Mouse (Mus musculus) left cerebral cortex, postnatal 36 days (tissue): Measurements from ENCODE around the gene Olfr229. TPM values are rescaled to one million over a fixed set of nuclear protein-coding genes. Genes with fewer than 3 reads are reported as not detected.
"Not testable (repeated sequence)": the region's sequence is repeated elsewhere in the genome, so short reads cannot be mapped to it uniquely, and the experiment has no call there.

Source experiments
- DNase-seq, 2 experiments: peaks; one replicate each; pipeline ENCODE4 v3.0.0; 2021 to 2022; ENCODE audit warnings: low spot score in 2 of 2, mixed read lengths in 1 of 2
- intact Hi-C: fragments of 180-260 bp; cut with DNase I; formaldehyde crosslinking; loops from one replicate; pipeline ENCODE4 v1.15.1; 2025
- total RNA-seq, 2 experiments: library from RNA; stranded (reverse); gene quantifications; 2 replicates each; pipeline ENCODE4 v1.2.3; 2021

Olfr229 gene
- total RNA-seq, result not detected

DNA sequence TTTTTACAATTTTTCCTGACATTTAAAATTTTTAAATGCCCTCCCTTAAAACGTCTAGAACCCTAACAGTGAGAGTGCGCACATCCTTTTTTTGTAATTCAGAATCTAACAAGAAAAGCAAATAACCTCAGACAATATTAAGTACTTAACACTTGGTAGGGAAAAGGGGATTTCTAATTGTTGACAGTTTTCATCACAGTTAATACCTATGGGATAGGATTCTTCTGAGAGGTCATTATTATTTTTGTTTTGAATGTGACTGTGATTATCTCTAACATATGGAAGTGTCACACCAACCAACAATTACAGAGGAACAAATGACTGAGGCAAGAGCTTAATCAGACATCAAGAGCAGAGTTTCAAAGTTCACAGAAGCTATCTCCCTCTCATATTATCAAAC is at the start of gene Olfr229:
Olfr229 (plus strand) TSS at position 301 of the 400 bp plus-strand sequence.
- intact Hi-C loops, result no loop called here
- DNase-seq, result no peak

DNA sequence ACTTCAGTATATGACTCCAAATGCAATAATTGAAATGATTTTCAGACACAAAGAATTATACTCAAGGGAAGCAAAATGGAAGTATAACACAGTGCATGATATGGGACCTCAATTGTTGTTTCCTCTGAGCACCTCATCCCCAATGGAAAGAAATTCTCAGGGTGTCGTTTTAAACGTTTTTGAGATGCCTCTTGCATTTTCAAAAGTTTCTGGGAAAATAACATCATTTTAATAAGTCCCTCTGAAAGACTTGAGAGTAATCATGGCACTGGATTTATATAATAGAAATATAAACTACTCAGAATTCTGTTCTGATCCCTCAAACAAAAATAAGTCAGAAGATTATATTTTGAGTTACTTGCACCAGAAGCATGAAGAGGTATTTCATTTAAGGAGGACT is 41.0 kb upstream of the Olfr229 start, which contains the start of gene Olfr972:
Olfr972 (plus strand) TSS at position 301 of the 400 bp plus-strand sequence.
- DNase-seq, result no peak
- intact Hi-C loops, result no loop called here

DNA sequence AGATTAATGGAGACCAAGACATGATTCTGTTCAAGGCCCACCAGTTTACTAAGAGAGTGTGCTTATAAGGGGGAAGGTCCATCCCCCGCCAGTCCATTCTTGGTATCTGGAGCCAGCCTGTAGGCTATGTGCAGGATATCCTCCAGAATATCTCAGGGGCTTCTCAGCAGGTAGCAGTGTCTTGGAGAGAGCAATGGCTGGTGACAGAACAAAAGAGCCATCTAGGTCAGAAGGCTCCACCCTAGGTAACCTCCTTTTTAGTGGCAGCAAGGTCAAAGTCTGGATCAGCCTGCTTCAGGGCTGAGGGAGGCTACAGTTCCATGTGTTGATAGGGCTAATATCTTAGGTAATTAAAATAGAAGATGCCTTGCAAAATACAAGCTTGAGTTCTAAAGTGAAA is 35.1 kb upstream of the Olfr229 start:
- intact Hi-C loops, DNase-seq: not testable (repeated sequence)

DNA sequence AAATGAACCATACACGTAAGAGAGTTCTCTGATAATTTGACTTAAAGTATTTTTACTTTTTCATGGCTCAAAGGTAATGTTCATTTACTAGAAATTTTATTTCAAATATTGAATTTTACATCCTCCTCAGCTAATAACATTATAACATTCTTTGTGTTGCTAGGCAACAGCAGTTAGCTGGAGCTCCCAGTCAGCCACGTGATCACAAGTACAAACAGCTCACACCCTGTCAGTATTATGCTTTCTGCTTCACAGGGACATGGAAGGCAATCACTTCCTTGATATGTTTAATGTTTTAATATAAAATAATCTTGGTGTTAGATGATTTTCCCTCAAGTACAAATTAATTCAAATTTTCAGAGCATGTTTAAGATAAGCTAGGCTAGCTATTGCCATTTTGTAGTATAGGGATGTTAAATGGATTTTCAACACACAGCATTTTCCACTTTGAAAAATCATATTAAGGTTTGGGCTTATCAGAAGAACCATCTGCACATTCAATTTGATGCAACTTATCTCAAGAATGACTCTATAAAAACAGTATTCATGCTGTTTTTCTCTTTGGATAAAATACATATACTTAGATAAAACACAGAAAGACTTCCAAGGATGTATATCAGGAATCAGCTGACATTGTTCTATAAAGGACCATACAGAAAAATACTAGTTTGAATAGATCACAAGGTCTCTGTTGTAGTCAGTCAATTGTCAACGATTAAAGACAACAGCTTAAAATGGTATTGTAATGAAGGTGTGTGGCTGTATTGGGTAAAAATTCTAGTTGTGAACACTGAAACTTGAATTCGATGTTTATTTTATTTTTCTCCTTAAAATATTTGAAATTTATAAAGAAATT is 29.4 kb upstream of the Olfr229 start:
- not testable (repeated sequence) for DNase-seq

DNA sequence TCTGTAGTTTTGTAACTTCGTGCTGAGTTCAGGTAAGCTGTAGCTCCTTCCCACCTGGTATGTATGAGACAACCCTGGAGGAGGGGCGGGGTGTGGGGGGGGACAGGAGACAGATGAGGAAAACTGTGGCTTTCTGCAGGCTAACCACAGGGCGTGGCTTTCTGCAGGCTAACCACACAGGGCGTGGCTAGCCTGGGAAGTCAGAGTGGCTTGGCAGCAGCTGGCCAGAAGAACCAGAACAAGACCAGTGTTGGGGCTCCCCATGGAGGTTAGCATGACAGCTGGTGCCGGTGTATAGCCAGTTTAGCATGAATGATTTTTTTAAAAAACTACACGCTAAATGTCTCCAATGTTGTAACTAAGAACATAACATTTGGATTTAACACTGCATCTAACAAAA is 2.0 kb upstream of the Olfr229 start:
- intact Hi-C loops, result no loop called here
- DNase-seq, result no peak

More for the DNA sequence above, 29.4 kb upstream of the Olfr229 start:
- intact Hi-C loops, result not testable (repeated sequence)

DNA sequence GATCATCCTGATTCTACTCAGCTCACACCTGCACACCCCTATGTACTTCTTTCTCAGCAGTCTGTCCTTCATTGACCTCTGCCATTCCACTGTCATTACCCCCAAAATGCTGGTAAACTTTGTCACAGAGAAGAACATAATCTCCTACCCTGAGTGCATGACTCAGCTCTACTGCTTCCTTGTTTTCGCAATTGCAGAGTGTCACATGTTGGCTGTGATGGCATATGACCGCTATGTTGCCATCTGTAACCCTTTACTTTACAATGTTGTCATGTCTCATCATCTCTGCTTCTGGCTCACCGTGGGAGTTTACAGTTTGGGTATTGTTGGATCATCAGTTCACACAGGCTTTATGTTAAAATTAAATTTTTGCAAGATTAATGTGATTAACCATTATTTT is 2.8 kb downstream of the Olfr229 start:
- intact Hi-C loops, result no loop called here
- DNase-seq, result no peak

DNA sequence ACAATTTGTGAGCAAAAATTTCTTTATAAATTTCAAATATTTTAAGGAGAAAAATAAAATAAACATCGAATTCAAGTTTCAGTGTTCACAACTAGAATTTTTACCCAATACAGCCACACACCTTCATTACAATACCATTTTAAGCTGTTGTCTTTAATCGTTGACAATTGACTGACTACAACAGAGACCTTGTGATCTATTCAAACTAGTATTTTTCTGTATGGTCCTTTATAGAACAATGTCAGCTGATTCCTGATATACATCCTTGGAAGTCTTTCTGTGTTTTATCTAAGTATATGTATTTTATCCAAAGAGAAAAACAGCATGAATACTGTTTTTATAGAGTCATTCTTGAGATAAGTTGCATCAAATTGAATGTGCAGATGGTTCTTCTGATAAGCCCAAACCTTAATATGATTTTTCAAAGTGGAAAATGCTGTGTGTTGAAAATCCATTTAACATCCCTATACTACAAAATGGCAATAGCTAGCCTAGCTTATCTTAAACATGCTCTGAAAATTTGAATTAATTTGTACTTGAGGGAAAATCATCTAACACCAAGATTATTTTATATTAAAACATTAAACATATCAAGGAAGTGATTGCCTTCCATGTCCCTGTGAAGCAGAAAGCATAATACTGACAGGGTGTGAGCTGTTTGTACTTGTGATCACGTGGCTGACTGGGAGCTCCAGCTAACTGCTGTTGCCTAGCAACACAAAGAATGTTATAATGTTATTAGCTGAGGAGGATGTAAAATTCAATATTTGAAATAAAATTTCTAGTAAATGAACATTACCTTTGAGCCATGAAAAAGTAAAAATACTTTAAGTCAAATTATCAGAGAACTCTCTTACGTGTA is 21.1 kb downstream of the Olfr229 start:
- intact Hi-C loops, DNase-seq: not testable (repeated sequence)

DNA sequence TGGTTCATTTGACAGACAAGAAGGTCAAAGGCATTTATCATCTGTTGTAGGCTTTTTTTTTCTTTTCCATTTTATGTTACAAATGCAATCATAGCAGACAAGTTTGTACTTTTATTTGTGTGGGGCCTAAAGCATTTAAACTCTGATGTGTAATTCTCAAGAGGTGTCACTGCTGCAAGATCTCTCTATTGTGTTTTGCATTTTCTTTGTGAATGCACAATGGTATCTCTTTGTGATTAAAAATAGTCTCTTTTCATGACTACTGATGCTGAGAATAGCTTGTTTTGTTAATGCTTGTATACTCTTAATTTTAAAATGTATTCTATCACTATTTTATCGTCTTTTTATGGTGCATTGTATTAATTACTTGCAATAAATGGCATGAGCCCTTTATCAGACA is 21.7 kb downstream of the Olfr229 start:
- intact Hi-C loops, result not testable (repeated sequence)

DNA sequence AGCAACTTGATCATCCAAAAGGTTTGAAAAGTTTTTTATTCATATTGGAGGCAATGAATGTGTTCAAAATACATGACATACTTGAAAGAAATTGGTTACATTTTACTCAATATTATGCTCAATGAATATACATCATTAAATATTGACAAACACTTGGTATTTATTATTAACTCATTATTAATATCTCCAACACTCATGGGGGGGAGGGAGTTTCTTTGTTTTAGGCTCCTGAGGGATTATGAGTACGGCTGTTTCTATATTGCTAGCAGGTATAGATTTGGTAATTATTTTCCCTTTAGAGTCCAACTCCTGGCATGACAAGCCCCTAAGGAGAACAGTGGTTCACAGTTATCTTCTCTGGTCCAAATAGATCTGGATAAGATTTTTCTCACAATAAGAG is 30.1 kb downstream of the Olfr229 start, which contains the start of gene Olfr974:
Olfr974 (plus strand) TSS at position 301 of the 400 bp plus-strand sequence.
- DNase-seq, result no peak
- intact Hi-C loops, result no loop called here

More for the DNA sequence above, 21.7 kb downstream of the Olfr229 start:
- DNase-seq, result not testable (repeated sequence)

DNA sequence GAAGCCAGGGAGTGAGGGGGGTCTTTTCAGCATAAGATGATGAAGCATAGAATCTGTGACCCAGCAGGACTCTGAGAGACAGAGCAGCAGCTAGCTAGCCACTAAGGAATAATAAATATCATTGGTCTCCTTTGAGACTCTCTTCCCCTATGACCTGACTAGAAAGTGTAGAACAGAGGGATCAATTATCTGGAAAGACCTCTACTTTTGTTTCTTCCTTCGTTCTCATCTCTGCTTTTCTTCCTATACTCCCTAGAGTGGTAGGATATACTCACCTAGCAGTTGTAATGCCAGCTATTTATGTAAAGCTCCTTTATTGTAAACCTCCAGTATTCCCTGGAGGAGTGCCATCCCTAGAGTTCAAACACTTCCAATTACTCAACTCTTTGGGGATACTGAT is 44.8 kb downstream of the Olfr229 start, which contains the start of gene Olfr975:
Olfr975 (minus strand) TSS at position 101 of the 400 bp plus-strand sequence.
- DNase-seq, result no peak

DNA sequence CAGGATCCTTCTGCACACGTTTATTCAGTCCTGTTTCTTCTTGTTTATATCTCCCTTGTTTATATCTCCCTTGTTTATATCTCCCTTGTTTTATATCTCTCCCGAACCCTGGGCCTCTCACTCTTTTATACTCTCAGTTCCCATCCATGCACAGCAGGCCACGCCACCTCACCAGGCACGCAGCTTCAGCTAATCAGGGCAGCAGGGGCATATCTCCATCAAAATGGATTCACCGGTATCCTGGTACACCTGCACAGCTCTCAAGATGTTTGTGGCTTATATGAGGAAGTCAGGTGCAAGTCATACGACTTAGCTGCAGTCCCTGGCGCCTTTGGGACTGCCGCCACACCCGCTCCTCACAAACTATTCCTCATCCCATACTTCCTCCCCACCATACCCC is 53.9 kb downstream of the Olfr229 start, which contains the start of gene Olfr976:
Olfr976 (minus strand) TSS at position 101 of the 400 bp plus-strand sequence.
- intact Hi-C loops, DNase-seq: not testable (repeated sequence)

More for the DNA sequence above, 44.8 kb downstream of the Olfr229 start, which contains the start of gene Olfr975:
- intact Hi-C loops, result no loop called here

Other genes with a start within 250 kb of the Olfr229 start
- not detected for gene Olfr963, start 240.1 kb upstream of the Olfr229 start, total RNA-seq
- gene Olfr149, start 200.2 kb upstream of the Olfr229 start, total RNA-seq, result not detected
- not detected for gene Olfr965, start 196.0 kb upstream of the Olfr229 start, total RNA-seq
- not detected for gene Olfr150, start 176.4 kb upstream of the Olfr229 start, total RNA-seq
- gene Olfr967, start 161.1 kb upstream of the Olfr229 start, total RNA-seq, result not detected
- gene Olfr968, start 124.1 kb upstream of the Olfr229 start, total RNA-seq, result not detected
- not detected for gene Olfr969, start 116.4 kb upstream of the Olfr229 start, total RNA-seq
- gene Olfr970, start 98.5 kb upstream of the Olfr229 start, total RNA-seq, result not detected
- not detected for gene Olfr971, start 70.5 kb upstream of the Olfr229 start, total RNA-seq
- gene Olfr972, start 40.9 kb upstream of the Olfr229 start, total RNA-seq, result not detected
- gene Olfr974, start 30.2 kb downstream of the Olfr229 start, total RNA-seq, result not detected
- not detected for gene Olfr975, start 44.7 kb downstream of the Olfr229 start, total RNA-seq
- gene Olfr976, start 53.8 kb downstream of the Olfr229 start, total RNA-seq, result not detected
- gene Olfr978, start 84.8 kb downstream of the Olfr229 start, total RNA-seq, result not detected
- gene Olfr979, start 96.1 kb downstream of the Olfr229 start, total RNA-seq, result not detected
- gene Olfr980, start 102.2 kb downstream of the Olfr229 start, total RNA-seq, result not detected
- gene Olfr981, start 114.1 kb downstream of the Olfr229 start, total RNA-seq, result not detected
- not detected for gene Olfr982, start 166.5 kb downstream of the Olfr229 start, total RNA-seq
- gene Olfr983, start 186.3 kb downstream of the Olfr229 start, total RNA-seq, result not detected
- gene Olfr984, start 206.9 kb downstream of the Olfr229 start, total RNA-seq, result not detected
- not detected for gene Olfr985, start 222.8 kb downstream of the Olfr229 start, total RNA-seq
- gene Tmem225, start 240.8 kb downstream of the Olfr229 start, total RNA-seq, result not detected